Mouse (Mus musculus) heart, embryonic 11.5 days (tissue): Measurements from ENCODE around the gene Tmprss6. TPM values are rescaled to one million over a fixed set of nuclear protein-coding genes. Genes with fewer than 3 reads are reported as not detected.

Experiments
- ATAC-seq: fragments of 200-750 bp; cut with Nextera tagmentation; replicated peaks from 2 replicates; pipeline ENCODE4 v1.8.0; 2017; ENCODE audit warnings: moderate library complexity; ENCODE audit not compliant: insufficient number of reproducible peaks, low FRiP score, low TSS enrichment
- H3K27ac ChIP-seq: fragments of 300-500 bp; sonication (generic); 2 replicates; pipeline ENCODE4 v1.5.1; 2014; ENCODE audit warnings: mild to moderate bottlenecking, low read depth, low read length
- H3K27me3 ChIP-seq: fragments of 300-500 bp; sonication (generic); 2 replicates; pipeline ENCODE4 v1.6.1; 2014; ENCODE audit warnings: mild to moderate bottlenecking, low read length, mixed read lengths; ENCODE audit not compliant: control insufficient read depth, insufficient read depth
- H3K36me3 ChIP-seq: fragments of 300-500 bp; sonication (generic); 2 replicates; pipeline ENCODE4 v1.6.1; 2014; ENCODE audit warnings: mild to moderate bottlenecking, low read length, moderate library complexity, mixed read lengths; ENCODE audit not compliant: control insufficient read depth, insufficient read depth
- H3K4me1 ChIP-seq: fragments of 300-500 bp; sonication (generic); 2 replicates; pipeline ENCODE4 v1.6.1; 2014; ENCODE audit warnings: low read length; ENCODE audit not compliant: control insufficient read depth, insufficient read depth
- H3K4me2 ChIP-seq: fragments of 300-500 bp; sonication (generic); 2 replicates; pipeline ENCODE4 v1.6.1; 2014; ENCODE audit warnings: mild to moderate bottlenecking, moderate library complexity
- H3K4me3 ChIP-seq: fragments of 300-500 bp; sonication (generic); 2 replicates; pipeline ENCODE4 v1.5.1; 2014; ENCODE audit warnings: low read depth, low read length
- H3K9ac ChIP-seq: fragments of 300-500 bp; sonication (generic); 2 replicates; pipeline ENCODE4 v1.6.1; 2014; ENCODE audit warnings: mild to moderate bottlenecking, low read depth, low read length, moderate library complexity
- H3K9me3 ChIP-seq: fragments of 300-500 bp; sonication (generic); replicated peaks from 2 replicates; pipeline ENCODE4 v1.6.1; 2016; ENCODE audit warnings: low read length; ENCODE audit not compliant: control insufficient read depth
- WGBS: fragments of 180-500 bp; shearing (Covaris S2); extraction: QIAGEN DNeasy Blood & Tissue Kit; methylation state at CpG from one replicate; pipeline ENCODE4 v1.1.7; 2014; ENCODE audit not compliant: insufficient replicate concordance; 5-methylcytosine and 5-hydroxymethylcytosine counted together
- polyA plus RNA-seq: library from polyadenylated mRNA; unstranded; fragments of >200 nt; fragmentation: Nextera tagmentation; extraction: Ambion mirVana; gene quantifications from 2 replicates; pipeline ENCODE4 v1.2.1, GENCODE M21; 2014

Tmprss6 gene
- polyA plus RNA-seq, 1 experiment from 2014 or later = 0.64 TPM

DNA sequence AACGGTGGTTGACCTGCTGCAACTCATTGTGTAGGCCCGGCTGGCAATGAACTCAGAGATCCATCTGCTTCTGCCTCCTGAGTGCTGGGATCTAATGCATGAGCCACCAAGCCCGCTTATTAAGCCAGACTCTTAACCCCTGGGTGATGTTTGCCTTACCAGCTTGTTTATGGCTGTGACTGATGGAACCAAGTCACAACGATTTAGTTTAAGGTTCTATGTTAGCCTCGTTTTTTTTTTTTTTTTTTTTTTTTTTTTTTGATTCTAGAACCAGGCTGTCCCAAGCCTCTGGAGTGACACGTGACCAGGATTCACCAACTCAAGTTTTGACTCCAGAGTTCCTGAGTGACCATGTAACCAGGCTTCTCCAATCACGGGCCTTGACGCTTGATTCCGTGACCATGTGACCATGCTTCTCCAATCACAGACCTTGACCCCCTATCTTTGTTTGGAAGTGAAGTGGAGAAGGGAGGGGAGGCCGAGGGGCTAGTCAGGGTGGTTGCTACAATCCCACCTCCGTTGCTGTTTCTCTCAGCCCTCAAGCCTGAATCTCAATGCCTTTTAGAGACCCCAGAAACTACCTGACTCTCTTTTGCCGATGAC is 41.0 kb upstream of the Tmprss6 start:
- WGBS = 39% methylated on average over 12 of the region's 12 CpGs
- H3K4me3 ChIP-seq = no peak overlapping the region
- no peaks in the 10 kb centered on the region for H3K9me3 ChIP-seq
- H3K27me3 ChIP-seq = no peaks in the 10 kb centered on the region
- ATAC-seq = no peak
- no peaks in the 10 kb centered on the region for H3K36me3 ChIP-seq
- 0 out of 2 replicates have a peak overlapping the region, but pooled peaks have one; percentile 19 for H3K4me2 ChIP-seq
- H3K9ac ChIP-seq = 0 out of 2 replicates have a peak overlapping the region, but pooled peaks have one; percentile 34
- no peak overlapping the region for H3K27ac ChIP-seq
- H3K4me1 ChIP-seq = 0 out of 2 replicates have a peak, but pooled peaks cover 8% of the 10 kb centered on the region

DNA sequence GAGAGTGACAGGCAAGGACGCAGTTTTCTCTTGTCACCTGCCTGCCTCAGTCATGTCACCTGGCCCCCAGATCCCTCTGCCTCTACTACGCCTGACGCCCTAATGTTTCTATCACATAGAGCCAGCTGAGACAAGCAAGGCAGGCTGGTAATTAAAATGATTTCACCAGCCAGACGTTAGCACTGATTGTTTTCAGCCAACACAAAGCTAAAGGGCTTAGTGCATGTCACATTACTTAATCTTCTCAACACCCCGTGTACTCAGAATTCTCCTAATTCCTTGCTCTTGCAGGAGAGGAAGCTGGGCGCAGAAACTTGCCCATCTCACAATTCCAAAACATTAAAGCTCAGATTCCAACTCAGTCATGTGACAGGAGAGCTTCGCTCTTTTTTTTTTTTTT is 40.0 kb upstream of the Tmprss6 start:
- Histone ChIP-seq H3K9ac (no peak overlapping the region), H3K4me1 (peaks cover 8% of the 10 kb centered on the region; the same call in 1 of the 2 replicates), H3K36me3 (no peaks in the 10 kb centered on the region), H3K4me2 (no peak overlapping the region), H3K27ac (no peak overlapping the region), H3K27me3 (no peaks in the 10 kb centered on the region), H3K4me3 (no peak overlapping the region), H3K9me3 (no peaks in the 10 kb centered on the region)
- no peak for ATAC-seq
- WGBS = 53% methylated on average over 7 of the region's 7 CpGs

DNA sequence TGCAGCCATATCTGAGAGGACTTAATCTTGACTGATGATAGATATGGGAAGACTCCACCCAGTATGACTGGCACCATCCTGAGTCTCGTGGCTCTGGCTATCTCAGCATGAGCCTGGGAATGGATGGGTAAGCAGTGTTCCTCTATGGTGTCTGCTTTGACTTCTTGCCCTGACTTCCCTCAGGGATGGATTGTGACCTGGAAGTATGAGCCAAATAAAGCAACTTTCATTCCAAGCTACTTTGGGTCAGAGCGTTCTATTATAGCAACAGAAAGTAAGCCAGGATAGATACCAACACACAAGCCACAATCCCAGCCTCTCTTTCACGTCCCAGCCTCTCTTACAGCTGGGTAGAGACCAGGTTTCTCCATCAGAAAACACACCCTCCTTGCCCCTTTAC is 37.1 kb upstream of the Tmprss6 start:
- Histone ChIP-seq H3K4me1 (peaks cover 8% of the 10 kb centered on the region; the same call in 1 of the 2 replicates), H3K27ac (no peak overlapping the region), H3K4me2 (no peak overlapping the region), H3K9ac (no peak overlapping the region), H3K36me3 (no peaks in the 10 kb centered on the region), H3K27me3 (no peaks in the 10 kb centered on the region), H3K9me3 (no peaks in the 10 kb centered on the region), H3K4me3 (no peak overlapping the region)
- 78% methylated on average over 3 of the region's 3 CpGs for WGBS
- ATAC-seq = no peak

DNA sequence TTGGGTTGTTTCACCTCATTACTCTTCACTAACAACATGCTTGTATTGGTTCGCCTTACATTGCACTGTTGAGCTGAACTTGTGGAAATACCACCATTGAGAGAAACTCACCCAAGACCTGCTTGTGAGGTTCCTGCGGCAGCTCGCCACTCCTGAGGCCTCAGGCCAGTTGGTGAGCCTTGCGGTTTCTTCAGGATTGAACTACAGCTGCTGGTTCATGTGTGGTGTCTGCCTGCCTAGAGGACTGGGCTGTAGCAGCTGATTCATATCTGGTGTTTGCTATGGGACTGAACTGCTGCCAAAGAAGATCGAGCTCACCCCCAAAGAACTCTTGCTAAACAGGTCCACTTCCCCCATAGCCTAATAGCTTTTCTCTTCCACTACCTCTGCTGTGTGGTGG is 36.4 kb upstream of the Tmprss6 start:
- Histone ChIP-seq H3K27me3 (no peaks in the 10 kb centered on the region), H3K9ac (no peak overlapping the region), H3K4me1 (peaks cover 3% of the 10 kb centered on the region; the same call in 1 of the 2 replicates), H3K9me3 (no peaks in the 10 kb centered on the region), H3K4me2 (no peak overlapping the region), H3K4me3 (no peak overlapping the region), H3K27ac (no peak overlapping the region), H3K36me3 (no peaks in the 10 kb centered on the region)
- ATAC-seq = no peak
- 80% methylated on average over 5 of the region's 5 CpGs for WGBS

DNA sequence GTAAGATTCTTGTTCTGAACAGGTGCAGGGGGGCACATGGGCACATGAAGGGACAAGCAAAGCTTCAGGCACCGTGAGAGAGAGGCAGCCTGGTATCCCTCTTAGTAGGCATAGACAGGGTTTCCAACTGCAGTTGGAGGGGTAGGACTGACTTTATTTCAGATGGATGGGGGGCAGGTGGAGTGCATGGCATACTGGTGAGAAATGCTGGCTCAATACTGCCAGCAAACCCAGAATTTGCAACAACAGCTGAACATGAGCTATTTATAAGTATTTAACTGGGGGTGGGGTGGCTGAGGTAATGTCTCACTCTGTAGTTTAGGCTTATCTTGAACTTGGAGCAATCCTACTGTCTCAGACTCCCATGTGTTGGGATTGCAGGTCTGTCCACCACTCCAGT is 35.6 kb upstream of the Tmprss6 start:
- Histone ChIP-seq H3K36me3 (no peaks in the 10 kb centered on the region), H3K9me3 (no peaks in the 10 kb centered on the region), H3K27me3 (no peaks in the 10 kb centered on the region), H3K9ac (no peak overlapping the region), H3K27ac (no peak overlapping the region), H3K4me3 (no peak overlapping the region), H3K4me1 (no peaks in the 10 kb centered on the region; the same call in 1 of the 2 replicates), H3K4me2 (no peak overlapping the region)
- 72% methylated on average over 1 of the region's 1 CpGs for WGBS
- no peak for ATAC-seq

DNA sequence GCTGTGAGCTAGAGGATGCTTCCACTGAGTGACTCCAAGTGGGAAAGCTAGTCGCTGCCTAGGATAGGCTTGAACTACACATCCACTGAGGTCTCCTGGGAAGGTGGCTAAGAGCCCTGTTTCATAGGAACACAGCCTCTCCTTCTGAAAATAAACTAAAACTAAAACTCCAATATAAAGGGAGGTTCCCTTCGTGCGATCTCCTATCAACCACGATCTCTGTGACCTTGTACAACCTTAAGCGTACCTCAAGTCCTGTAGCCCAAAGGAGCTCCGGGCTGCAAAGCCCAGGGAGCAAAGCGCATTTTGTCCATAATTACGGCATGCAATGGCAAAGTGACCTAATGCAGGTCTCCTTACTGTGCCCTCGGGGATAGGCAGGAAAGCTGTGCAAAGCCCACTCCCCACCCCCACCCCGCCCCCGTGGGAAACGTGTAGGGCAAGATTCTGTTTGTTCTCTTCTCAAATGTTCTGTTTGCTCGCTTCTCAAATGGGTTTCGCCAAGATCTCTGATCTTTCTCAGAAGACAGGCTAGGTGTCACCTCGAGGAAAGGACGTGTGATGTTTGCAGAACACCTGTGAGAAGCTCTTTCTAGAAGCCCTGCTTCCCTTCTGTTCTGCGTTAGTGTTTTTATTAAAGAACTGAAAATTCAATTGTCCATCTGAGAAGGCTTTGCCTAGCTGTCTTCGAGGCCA is 34.2 kb upstream of the Tmprss6 start:
- Histone ChIP-seq H3K4me3 (no peak overlapping the region), H3K9me3 (no peaks in the 10 kb centered on the region), H3K27me3 (no peaks in the 10 kb centered on the region), H3K4me1 (no peaks in the 10 kb centered on the region; the same call in 1 of the 2 replicates), H3K4me2 (no peak overlapping the region), H3K36me3 (no peaks in the 10 kb centered on the region), H3K9ac (no peak overlapping the region), H3K27ac (no peak overlapping the region)
- no peak for ATAC-seq
- whole genome bisulfite sequencing = 76% methylated on average over 18 of the region's 18 CpGs

DNA sequence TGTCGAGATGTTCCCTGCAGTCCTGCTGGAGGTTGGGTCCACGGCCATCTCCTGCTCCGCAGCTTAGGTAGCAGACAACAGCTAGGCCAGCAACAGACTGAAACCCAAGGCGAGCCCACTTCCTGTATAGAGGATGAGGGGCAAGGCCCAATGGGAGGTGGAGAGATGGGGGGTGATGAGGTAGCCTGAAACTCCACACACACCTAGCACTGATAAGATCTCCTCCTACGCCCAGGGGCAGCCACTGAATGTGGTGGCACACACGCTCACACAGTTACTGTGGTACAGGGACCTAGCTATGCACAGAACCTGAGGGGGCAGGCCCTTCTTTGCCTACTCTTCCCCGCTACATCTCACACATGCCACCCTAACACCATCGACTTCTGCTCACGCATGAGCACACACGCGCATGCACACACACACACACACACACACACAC is 26.6 kb upstream of the Tmprss6 start, which contains the start of gene Il2rb:
Il2rb (minus strand) TSS at position 304 of the 439 bp plus-strand sequence.
- no peaks in the 10 kb centered on the region for H3K4me1 ChIP-seq
- no peak within 1 kb of the TSS for H3K27ac ChIP-seq
- no peak within 1 kb of the TSS for H3K4me3 ChIP-seq
- ATAC-seq = no peak
- no peaks in the 10 kb centered on the region for H3K9me3 ChIP-seq
- H3K36me3 ChIP-seq = no peaks in the 10 kb centered on the region
- 77% methylated on average over 9 of the region's 11 CpGs for WGBS
- no peaks in the 10 kb centered on the region for H3K27me3 ChIP-seq
- H3K4me2 ChIP-seq = no peak within 1 kb of the TSS
- no peak within 1 kb of the TSS for H3K9ac ChIP-seq

DNA sequence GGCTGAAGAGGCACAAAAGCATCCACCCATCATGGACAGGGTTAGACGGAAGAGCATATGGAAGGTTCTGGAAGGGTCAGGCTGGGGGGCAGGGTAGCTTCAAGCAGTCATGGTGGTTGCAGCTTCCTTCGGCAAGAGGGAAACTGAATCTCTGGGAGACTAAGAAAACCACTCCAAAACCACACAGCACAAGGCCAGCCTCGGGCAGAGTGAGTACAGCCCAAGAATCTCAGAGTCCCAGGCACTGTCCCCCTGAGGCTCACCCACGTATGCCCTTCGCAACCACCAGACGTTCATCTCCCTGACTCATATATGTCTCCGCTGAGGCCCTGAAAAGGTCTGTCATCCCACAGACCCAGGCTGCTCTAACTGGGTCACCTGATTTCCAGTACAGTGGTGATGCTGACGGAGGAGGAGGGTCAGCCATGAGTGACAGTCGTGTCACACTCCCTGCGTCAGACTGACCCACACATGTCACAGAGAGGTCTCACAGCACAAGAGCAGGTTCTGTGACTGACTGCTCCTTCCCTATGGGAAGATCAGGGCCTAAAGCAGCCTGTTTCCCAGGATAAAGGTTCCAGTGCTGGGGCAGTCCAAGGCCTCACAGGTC is 25.1 kb upstream of the Tmprss6 start:
- no peak overlapping the region for H3K4me2 ChIP-seq
- no peaks in the 10 kb centered on the region for H3K9me3 ChIP-seq
- no peak for ATAC-seq
- no peak overlapping the region for H3K9ac ChIP-seq
- no peaks in the 10 kb centered on the region for H3K4me1 ChIP-seq
- no peak overlapping the region for H3K27ac ChIP-seq
- H3K27me3 ChIP-seq = no peaks in the 10 kb centered on the region
- WGBS = 78% methylated on average over 10 of the region's 10 CpGs
- no peak overlapping the region for H3K4me3 ChIP-seq
- H3K36me3 ChIP-seq = no peaks in the 10 kb centered on the region
